Mouse (Mus musculus) kidney, embryonic 14.5 days (tissue): ENCODE measurements around the gene Ankrd33. TPM values are rescaled to one million over a fixed set of nuclear protein-coding genes. Genes with fewer than 3 reads are reported as not detected.

ENCODE experiments used
- ATAC-seq: fragments of 200-750 bp; cut with Nextera tagmentation; 2 replicates; pipeline ENCODE4 v1.8.0; 2017; ENCODE audit warnings: moderate number of reproducible peaks, mild to moderate bottlenecking, moderate TSS enrichment, moderate library complexity; ENCODE audit not compliant: low FRiP score, low TSS enrichment
- H3K27ac ChIP-seq: fragments of 300-500 bp; sonication (generic); 2 replicates; pipeline ENCODE4 v1.5.1; 2014; ENCODE audit warnings: low read depth, mild to moderate bottlenecking, low read length, moderate library complexity, mixed read lengths
- H3K27me3 ChIP-seq: fragments of 300-500 bp; sonication (generic); 2 replicates; pipeline ENCODE4 v1.6.1; 2014; ENCODE audit warnings: mild to moderate bottlenecking, low read length; ENCODE audit not compliant: control insufficient read depth, insufficient read depth
- H3K36me3 ChIP-seq: fragments of 300-500 bp; sonication (generic); 2 replicates; pipeline ENCODE4 v1.6.1; 2014; ENCODE audit warnings: low read length, mixed read lengths; ENCODE audit not compliant: control insufficient read depth, insufficient read depth
- H3K4me1 ChIP-seq: fragments of 300-500 bp; sonication (generic); 2 replicates; pipeline ENCODE4 v1.6.1; 2014; ENCODE audit warnings: low read length, mixed read lengths; ENCODE audit not compliant: control insufficient read depth, insufficient read depth
- H3K4me2 ChIP-seq: fragments of 300-500 bp; sonication (generic); replicated peaks from 2 replicates; pipeline ENCODE4 v1.6.1; 2014; ENCODE audit warnings: low read depth, mild to moderate bottlenecking, low read length
- H3K4me3 ChIP-seq: fragments of 300-500 bp; sonication (generic); 2 replicates; pipeline ENCODE4 v1.5.1; 2014; ENCODE audit warnings: mild to moderate bottlenecking, low read length
- H3K9ac ChIP-seq: fragments of 300-500 bp; sonication (generic); 2 replicates; pipeline ENCODE4 v1.6.1; 2014; ENCODE audit warnings: low read depth, mild to moderate bottlenecking, low read length, moderate library complexity
- H3K9me3 ChIP-seq: fragments of 300-500 bp; sonication (generic); 2 replicates; pipeline ENCODE4 v1.6.1; 2016; ENCODE audit warnings: low read length; ENCODE audit not compliant: control insufficient read depth
- WGBS: fragments of 180-500 bp; shearing (Covaris S2); extraction: QIAGEN DNeasy Blood & Tissue Kit; methylation state at CpG from one replicate; pipeline ENCODE4 v1.1.7; 2014; 5-methylcytosine and 5-hydroxymethylcytosine counted together
- polyA plus RNA-seq: library from polyadenylated mRNA; unstranded; fragments of >200 nt; fragmentation: Nextera tagmentation; extraction: Ambion mirVana; gene quantifications from 2 replicates; pipeline ENCODE4 v1.2.1, GENCODE M21; 2014

Ankrd33 gene
- not detected in 2 replicates for polyA plus RNA-seq

GRCm38 (mm10) chr15:101115511-101116110, at the start of gene Ankrd33:
Gene Ankrd33, plus strand, starts transcription at chr15:101115755.
- no peak for ATAC-seq
- H3K27me3 ChIP-seq, result 0 out of 2 replicates have a peak, but pooled peaks cover 4% of the 10 kb centered on the region
- H3K9me3 ChIP-seq, result peaks cover 5% of the 10 kb centered on the region; the same call in 1 of the 2 replicates
- no peak within 1 kb of the TSS for H3K27ac ChIP-seq
- no peak within 1 kb of the TSS for H3K4me2 ChIP-seq
- H3K9ac ChIP-seq, result no peak within 1 kb of the TSS
- H3K36me3 ChIP-seq, result no peaks in the 10 kb centered on the region
- no peak within 1 kb of the TSS for H3K4me3 ChIP-seq
- 81% methylated on average over 5 of the region's 5 CpGs for WGBS
- no peaks in the 10 kb centered on the region for H3K4me1 ChIP-seq

- Histone ChIP-seq H3K4me2 (no peak overlapping the region), H3K9me3 (no peaks in the 10 kb centered on the region), H3K9ac (no peak overlapping the region), H3K27ac (no peak overlapping the region; the same call in 1 of the 2 replicates), H3K27me3 (no peaks in the 10 kb centered on the region), H3K4me1 (peaks cover 63% of the 10 kb centered on the region), H3K4me3 (no peak overlapping the region), H3K36me3 (no peaks in the 10 kb centered on the region; the same call in 1 of the 2 replicates)
- WGBS, result 14% methylated on average over 6 of the region's 6 CpGs
- ATAC-seq, result peak; percentile 50; the same call in 1 of the 2 replicates
Observed at GRCm38 (mm10) chr15:101066364-101066847, 49.1 kb upstream of the Ankrd33 start.

- no peak for ATAC-seq
- Histone ChIP-seq H3K4me1 (peaks cover 69% of the 10 kb centered on the region), H3K9ac (no peak overlapping the region), H3K36me3 (no peaks in the 10 kb centered on the region; the same call in 1 of the 2 replicates), H3K4me3 (no peak overlapping the region), H3K4me2 (no peak overlapping the region), H3K9me3 (no peaks in the 10 kb centered on the region), H3K27ac (peak overlapping the region; percentile 77), H3K27me3 (no peaks in the 10 kb centered on the region)
- 35% methylated on average over 7 of the region's 9 CpGs for WGBS
Observed at GRCm38 (mm10) chr15:101066920-101067696, 48.4 kb upstream of the Ankrd33 start.

- no peak overlapping the region for H3K9ac ChIP-seq
- no peak overlapping the region for H3K4me3 ChIP-seq
- H3K27me3 ChIP-seq, result no peaks in the 10 kb centered on the region
- peaks cover 69% of the 10 kb centered on the region for H3K4me1 ChIP-seq
- H3K36me3 ChIP-seq, result no peaks in the 10 kb centered on the region; the same call in 1 of the 2 replicates
- H3K27ac ChIP-seq, result no peak overlapping the region; the same call in 1 of the 2 replicates
- H3K4me2 ChIP-seq, result no peak overlapping the region
- H3K9me3 ChIP-seq, result no peaks in the 10 kb centered on the region
- no peak for ATAC-seq
- whole genome bisulfite sequencing, result 39% methylated on average over 3 of the region's 3 CpGs
Observed at GRCm38 (mm10) chr15:101068029-101068428, 47.5 kb upstream of the Ankrd33 start.

GRCm38 (mm10) chr15:101068671-101069070, 46.9 kb upstream of the Ankrd33 start:
- peaks cover 74% of the 10 kb centered on the region for H3K4me1 ChIP-seq
- WGBS, result 62% methylated on average over 4 of the region's 4 CpGs
- no peaks in the 10 kb centered on the region for H3K9me3 ChIP-seq
- no peaks in the 10 kb centered on the region; the same call in 1 of the 2 replicates for H3K36me3 ChIP-seq
- ATAC-seq, result no peak
- no peak overlapping the region for H3K4me2 ChIP-seq
- H3K27ac ChIP-seq, result peak overlapping the region; percentile 30; the same call in 1 of the 2 replicates
- no peaks in the 10 kb centered on the region for H3K27me3 ChIP-seq
- no peak overlapping the region for H3K4me3 ChIP-seq
- H3K9ac ChIP-seq, result peak overlapping the region; percentile 28

GRCm38 (mm10) chr15:101069641-101070190, 45.8 kb upstream of the Ankrd33 start:
- H3K4me1 ChIP-seq, result peaks cover 74% of the 10 kb centered on the region

GRCm38 (mm10) chr15:101070762-101071161, 44.8 kb upstream of the Ankrd33 start:
- peak overlapping the region; percentile 8; the same call in 1 of the 2 replicates for H3K9ac ChIP-seq
- H3K4me1 ChIP-seq, result peaks cover 75% of the 10 kb centered on the region
- WGBS, result 16% methylated on average over 5 of the region's 5 CpGs
- H3K27ac ChIP-seq, result peak overlapping the region; percentile 76
- ATAC-seq, result 0 out of 2 replicates have a peak, but pooled peaks have one; percentile 20
- H3K9me3 ChIP-seq, result no peaks in the 10 kb centered on the region
- H3K4me2 ChIP-seq, result peak overlapping the region; percentile 13; the same call in 1 of the 2 replicates
- H3K36me3 ChIP-seq, result no peaks in the 10 kb centered on the region
- H3K4me3 ChIP-seq, result no peak overlapping the region
- H3K27me3 ChIP-seq, result no peaks in the 10 kb centered on the region

More at GRCm38 (mm10) chr15:101069641-101070190, 45.8 kb upstream of the Ankrd33 start:
- Histone ChIP-seq H3K36me3 (no peaks in the 10 kb centered on the region; the same call in 1 of the 2 replicates), H3K27me3 (no peaks in the 10 kb centered on the region), H3K4me3 (no peak overlapping the region), H3K4me2 (no peak overlapping the region), H3K9me3 (no peaks in the 10 kb centered on the region), H3K27ac (peak overlapping the region; percentile 76), H3K9ac (peak overlapping the region; percentile 28; the same call in 1 of the 2 replicates)
- no peak for ATAC-seq
- WGBS, result 40% methylated on average over 9 of the region's 9 CpGs

- Histone ChIP-seq H3K27ac (no peak overlapping the region), H3K36me3 (no peaks in the 10 kb centered on the region), H3K9me3 (no peaks in the 10 kb centered on the region), H3K4me1 (peaks cover 68% of the 10 kb centered on the region), H3K27me3 (no peaks in the 10 kb centered on the region), H3K4me2 (no peak overlapping the region), H3K9ac (no peak overlapping the region; the same call in 1 of the 2 replicates), H3K4me3 (no peak overlapping the region)
- no peak for ATAC-seq
- 54% methylated on average over 2 of the region's 2 CpGs for WGBS
Observed at GRCm38 (mm10) chr15:101072736-101073135, 42.8 kb upstream of the Ankrd33 start.
